Mouse (Mus musculus) MEL-GATA-1-ER (cell line): ENCODE data around the gene Rspry1.

Source experiments
- DNase-seq: peaks from one replicate; pipeline ENCODE4 v3.0.0-alpha.2; 2012; ENCODE audit warnings: low read depth; ENCODE audit errors: extremely low read depth

The Rspry1 gene

GRCm38 (mm10) chr8:94601607-94602385 is at the start of gene Rspry1, which contains the start of gene Fam192a:
Gene Rspry1 (plus strand): TSS chr8:94601937.
Gene Fam192a (minus strand): TSS chr8:94601997.
- peak; percentile 99 for DNase-seq

- no peak for DNase-seq
These were observed 49.0 kb upstream of the Rspry1 start for GRCm38 (mm10) chr8:94552696-94553095.

GRCm38 (mm10) chr8:94557281-94557680 is 44.5 kb upstream of the Rspry1 start:
- DNase-seq, result no peak

GRCm38 (mm10) chr8:94561256-94561655 is 40.5 kb upstream of the Rspry1 start:
- DNase-seq, result no peak

GRCm38 (mm10) chr8:94564421-94564820 is 37.3 kb upstream of the Rspry1 start:
- DNase-seq, result no peak

- no peak for DNase-seq
These were observed 35.7 kb upstream of the Rspry1 start for GRCm38 (mm10) chr8:94566033-94566432.

GRCm38 (mm10) chr8:94566446-94567158 is 35.1 kb upstream of the Rspry1 start:
- no peak for DNase-seq

GRCm38 (mm10) chr8:94567159-94567849 is 34.4 kb upstream of the Rspry1 start:
- DNase-seq, result no peak

GRCm38 (mm10) chr8:94568098-94568497 is 33.6 kb upstream of the Rspry1 start:
- DNase-seq, result no peak

GRCm38 (mm10) chr8:94569419-94569818 is 32.3 kb upstream of the Rspry1 start:
- DNase-seq, result no peak

- DNase-seq, result no peak
These were observed 29.8 kb upstream of the Rspry1 start for GRCm38 (mm10) chr8:94571896-94572295.

GRCm38 (mm10) chr8:94574159-94574907 is 27.4 kb upstream of the Rspry1 start:
- no peak for DNase-seq

GRCm38 (mm10) chr8:94575148-94575547 is 26.6 kb upstream of the Rspry1 start:
- no peak for DNase-seq

GRCm38 (mm10) chr8:94581820-94582483 is 19.8 kb upstream of the Rspry1 start:
- no peak for DNase-seq

- DNase-seq, result no peak
These were observed 19.2 kb upstream of the Rspry1 start for GRCm38 (mm10) chr8:94582569-94582968.

- DNase-seq, result no peak
These were observed 17.4 kb upstream of the Rspry1 start for GRCm38 (mm10) chr8:94584238-94584817.

- no peak for DNase-seq
These were observed 10.0 kb upstream of the Rspry1 start for GRCm38 (mm10) chr8:94591691-94592090.

- no peak for DNase-seq
These were observed 7.5 kb upstream of the Rspry1 start for GRCm38 (mm10) chr8:94594211-94594610.

GRCm38 (mm10) chr8:94600478-94600877 is 1.3 kb upstream of the Rspry1 start:
- DNase-seq, result no peak

GRCm38 (mm10) chr8:94601034-94601606 is 617 bp upstream of the Rspry1 start:
- no peak for DNase-seq
